Mouse (Mus musculus) forebrain, embryonic 14.5 days (tissue): ENCODE results near the gene Hdac4. TPM values are rescaled to one million over a fixed set of nuclear protein-coding genes. Genes with fewer than 3 reads are reported as not detected.

Source experiments
- ATAC-seq: fragments of 200-750 bp; cut with Nextera tagmentation; 2 replicates; pipeline ENCODE4 v1.8.0; 2017; ENCODE audit warnings: mild to moderate bottlenecking, moderate library complexity
- DNase-seq: peaks from one replicate; pipeline ENCODE4 v3.0.0-alpha.2; 2015; ENCODE audit warnings: low spot score
- H3K27ac ChIP-seq: fragments of 300-500 bp; sonication (generic); 2 replicates; pipeline ENCODE4 v1.5.1; 2014; ENCODE audit warnings: low read depth, mild to moderate bottlenecking, control low read depth, low read length, moderate library complexity
- H3K27me3 ChIP-seq: fragments of 300-500 bp; sonication (generic); replicated peaks from 2 replicates; pipeline ENCODE4 v1.6.1; 2014; ENCODE audit warnings: low read length, control low read depth, mixed read lengths; ENCODE audit not compliant: control insufficient read depth, insufficient read depth
- H3K36me3 ChIP-seq: fragments of 300-500 bp; sonication (generic); 2 replicates; pipeline ENCODE4 v1.6.1; 2014; ENCODE audit warnings: low read length, control low read depth; ENCODE audit not compliant: control insufficient read depth, insufficient read depth
- H3K4me1 ChIP-seq: fragments of 300-500 bp; sonication (generic); 2 replicates; pipeline ENCODE4 v1.6.1; 2014; ENCODE audit warnings: antibody characterized with exemption, low read length, control low read depth; ENCODE audit not compliant: control insufficient read depth, insufficient read depth
- H3K4me2 ChIP-seq: fragments of 300-500 bp; sonication (generic); 2 replicates; pipeline ENCODE4 v1.6.1; 2014; ENCODE audit warnings: mild to moderate bottlenecking, control low read depth, low read length
- H3K4me3 ChIP-seq: fragments of 300-500 bp; sonication (generic); 2 replicates; pipeline ENCODE4 v1.5.1; 2014; ENCODE audit warnings: low read depth, low read length, control low read depth
- H3K9ac ChIP-seq: fragments of 300-500 bp; sonication (generic); 2 replicates; pipeline ENCODE4 v1.6.1; 2014; ENCODE audit warnings: mild to moderate bottlenecking, low read length, control low read depth, moderate library complexity
- H3K9me3 ChIP-seq: fragments of 300-500 bp; sonication (generic); replicated peaks from 2 replicates; pipeline ENCODE4 v1.6.1; 2016; ENCODE audit warnings: low read length, control low read depth, mixed read lengths; ENCODE audit not compliant: control insufficient read depth
- WGBS: fragments of 180-500 bp; shearing (Covaris S2); extraction: QIAGEN DNeasy Blood & Tissue Kit; methylation state at CpG from one replicate; pipeline ENCODE4 v1.1.7; 2014; 5-methylcytosine and 5-hydroxymethylcytosine counted together
- polyA plus RNA-seq: library from polyadenylated mRNA; unstranded; fragments of >200 nt; fragmentation: Nextera tagmentation; extraction: Ambion mirVana; gene quantifications from 2 replicates; pipeline ENCODE4 v1.2.1, GENCODE M21; 2014

The Hdac4 gene
- polyA plus RNA-seq, 1 experiment from 2014 or later: 16.5 TPM

- Histone ChIP-seq H3K4me2 (no peak overlapping the region), H3K9ac (no peak overlapping the region), H3K36me3 (peaks cover 79% of the 10 kb centered on the region), H3K4me1 (no peaks in the 10 kb centered on the region), H3K27ac (no peak overlapping the region), H3K27me3 (no peaks in the 10 kb centered on the region), H3K4me3 (no peak overlapping the region), H3K9me3 (no peaks in the 10 kb centered on the region)
- 74% methylated on average over 9 of the region's 9 CpGs for WGBS
- no peak for ATAC-seq
- no peak for DNase-seq
Measured at GRCm38 (mm10) chr1:91964486-91965335, 230.8 kb downstream of the Hdac4 start.

GRCm38 (mm10) chr1:91962256-91962655 lies 233.2 kb downstream of the Hdac4 start:
- no peak overlapping the region for H3K9ac ChIP-seq
- WGBS: 32% methylated on average over 1 of the region's 1 CpGs
- no peak overlapping the region for H3K27ac ChIP-seq
- H3K9me3 ChIP-seq: no peaks in the 10 kb centered on the region
- DNase-seq (peak; percentile 63), ATAC-seq (peak; percentile 62; the same call in 1 of the 2 replicates)
- no peaks in the 10 kb centered on the region for H3K27me3 ChIP-seq
- peaks cover 81% of the 10 kb centered on the region for H3K36me3 ChIP-seq
- H3K4me2 ChIP-seq: no peak overlapping the region
- H3K4me1 ChIP-seq: no peaks in the 10 kb centered on the region
- no peak overlapping the region for H3K4me3 ChIP-seq

- Histone ChIP-seq H3K4me3 (no peak overlapping the region), H3K9ac (no peak overlapping the region), H3K4me1 (no peaks in the 10 kb centered on the region), H3K36me3 (peaks cover 80% of the 10 kb centered on the region), H3K4me2 (no peak overlapping the region), H3K27ac (no peak overlapping the region), H3K9me3 (no peaks in the 10 kb centered on the region), H3K27me3 (no peaks in the 10 kb centered on the region)
- ATAC-seq (no peak), DNase-seq (no peak)
- 90% methylated on average over 8 of the region's 8 CpGs for WGBS
Measured at GRCm38 (mm10) chr1:91961231-91961630, 234.3 kb downstream of the Hdac4 start.

- Histone ChIP-seq H3K4me1 (no peaks in the 10 kb centered on the region), H3K27ac (no peak overlapping the region), H3K4me3 (no peak overlapping the region), H3K9me3 (no peaks in the 10 kb centered on the region), H3K9ac (no peak overlapping the region), H3K36me3 (peaks cover 78% of the 10 kb centered on the region), H3K27me3 (no peaks in the 10 kb centered on the region), H3K4me2 (no peak overlapping the region)
- DNase-seq (no peak), ATAC-seq (no peak)
- 92% methylated on average over 3 of the region's 3 CpGs for WGBS
Measured at GRCm38 (mm10) chr1:91959891-91960290, 235.6 kb downstream of the Hdac4 start.

GRCm38 (mm10) chr1:91959044-91959443 lies 236.5 kb downstream of the Hdac4 start:
- Histone ChIP-seq H3K4me1 (no peaks in the 10 kb centered on the region), H3K27ac (no peak overlapping the region), H3K9ac (no peak overlapping the region), H3K4me2 (no peak overlapping the region), H3K4me3 (no peak overlapping the region), H3K9me3 (no peaks in the 10 kb centered on the region), H3K36me3 (peaks cover 77% of the 10 kb centered on the region), H3K27me3 (no peaks in the 10 kb centered on the region)
- no peak for DNase-seq
- ATAC-seq: no peak
- 92% methylated on average over 5 of the region's 5 CpGs for WGBS

- Histone ChIP-seq H3K27ac (no peak overlapping the region), H3K4me2 (no peak overlapping the region), H3K36me3 (peaks cover 90% of the 10 kb centered on the region), H3K9me3 (no peaks in the 10 kb centered on the region), H3K27me3 (no peaks in the 10 kb centered on the region), H3K9ac (no peak overlapping the region), H3K4me1 (no peaks in the 10 kb centered on the region), H3K4me3 (no peak overlapping the region)
- WGBS: 81% methylated on average over 4 of the region's 4 CpGs
- ATAC-seq: no peak
- no peak for DNase-seq
Measured at GRCm38 (mm10) chr1:91956229-91956628, 239.3 kb downstream of the Hdac4 start.

- WGBS: 90% methylated on average over 5 of the region's 5 CpGs
- peaks cover 87% of the 10 kb centered on the region for H3K36me3 ChIP-seq
- ATAC-seq: no peak
Measured at GRCm38 (mm10) chr1:91954954-91955353, 240.5 kb downstream of the Hdac4 start.

GRCm38 (mm10) chr1:91952912-91953311 lies 242.6 kb downstream of the Hdac4 start:
- 90% methylated on average over 6 of the region's 6 CpGs for WGBS
- peaks cover 85% of the 10 kb centered on the region for H3K36me3 ChIP-seq
- H3K9ac ChIP-seq: no peak overlapping the region
- ATAC-seq (no peak), DNase-seq (no peak)
- H3K4me2 ChIP-seq: no peak overlapping the region
- H3K4me3 ChIP-seq: no peak overlapping the region
- H3K27me3 ChIP-seq: no peaks in the 10 kb centered on the region
- H3K27ac ChIP-seq: no peak overlapping the region
- H3K9me3 ChIP-seq: no peaks in the 10 kb centered on the region
- H3K4me1 ChIP-seq: no peaks in the 10 kb centered on the region

More at GRCm38 (mm10) chr1:91954954-91955353, 240.5 kb downstream of the Hdac4 start:
- Histone ChIP-seq H3K9me3 (no peaks in the 10 kb centered on the region), H3K27ac (no peak overlapping the region), H3K4me3 (no peak overlapping the region), H3K4me2 (no peak overlapping the region), H3K4me1 (no peaks in the 10 kb centered on the region), H3K27me3 (no peaks in the 10 kb centered on the region), H3K9ac (no peak overlapping the region)
- no peak for DNase-seq

- Histone ChIP-seq H3K9ac (no peak overlapping the region), H3K4me2 (no peak overlapping the region), H3K4me1 (no peaks in the 10 kb centered on the region), H3K36me3 (peaks cover 85% of the 10 kb centered on the region), H3K27me3 (no peaks in the 10 kb centered on the region), H3K4me3 (no peak overlapping the region), H3K27ac (no peak overlapping the region), H3K9me3 (no peaks in the 10 kb centered on the region)
- WGBS: 95% methylated on average over 7 of the region's 7 CpGs
- DNase-seq (no peak), ATAC-seq (no peak)
Measured at GRCm38 (mm10) chr1:91947441-91947840, 248.1 kb downstream of the Hdac4 start.
